Mouse (Mus musculus) heart, embryonic 16.5 days (tissue): ENCODE data around the gene Hpn. TPM values are rescaled to one million over a fixed set of nuclear protein-coding genes. Genes with fewer than 3 reads are reported as not detected.

Experiments used
- ATAC-seq: fragments of 200-750 bp; cut with Nextera tagmentation; replicated peaks from 2 replicates; pipeline ENCODE4 v1.8.0; 2017; ENCODE audit warnings: moderate number of reproducible peaks; ENCODE audit not compliant: insufficient read depth, low FRiP score; ENCODE audit errors: extremely low read depth
- H3K27ac ChIP-seq: fragments of 300-500 bp; sonication (generic); 2 replicates; pipeline ENCODE4 v1.5.1; 2014; ENCODE audit warnings: mild to moderate bottlenecking, low read length, control low read depth, moderate library complexity
- H3K27me3 ChIP-seq: fragments of 300-500 bp; sonication (generic); 2 replicates; pipeline ENCODE4 v1.6.1; 2014; ENCODE audit warnings: low read length, mixed read lengths; ENCODE audit not compliant: control insufficient read depth, insufficient read depth
- H3K36me3 ChIP-seq: fragments of 300-500 bp; sonication (generic); 2 replicates; pipeline ENCODE4 v1.6.1; 2014; ENCODE audit not compliant: control insufficient read depth, insufficient read depth
- H3K4me1 ChIP-seq: fragments of 300-500 bp; sonication (generic); 2 replicates; pipeline ENCODE4 v1.6.1; 2014; ENCODE audit warnings: low read length, mixed read lengths; ENCODE audit not compliant: control insufficient read depth, insufficient read depth
- H3K4me2 ChIP-seq: fragments of 300-500 bp; sonication (generic); 2 replicates; pipeline ENCODE4 v1.6.1; 2014; ENCODE audit warnings: low read depth, mild to moderate bottlenecking, control low read depth, low read length
- H3K4me3 ChIP-seq: fragments of 300-500 bp; sonication (generic); 2 replicates; pipeline ENCODE4 v1.5.1; 2014; ENCODE audit warnings: mild to moderate bottlenecking, control low read depth, low read length
- H3K9ac ChIP-seq: fragments of 300-500 bp; sonication (generic); 2 replicates; pipeline ENCODE4 v1.6.1; 2014; ENCODE audit warnings: low read length, control low read depth
- H3K9me3 ChIP-seq: fragments of 300-500 bp; sonication (generic); replicated peaks from 2 replicates; pipeline ENCODE4 v1.6.1; 2016; ENCODE audit warnings: low read length; ENCODE audit not compliant: control insufficient read depth
- WGBS: fragments of 180-500 bp; shearing (Covaris S2); extraction: QIAGEN DNeasy Blood & Tissue Kit; methylation state at CpG from one replicate; pipeline ENCODE4 v1.1.7; 2014; 5-methylcytosine and 5-hydroxymethylcytosine counted together
- polyA plus RNA-seq: library from polyadenylated mRNA; unstranded; fragments of >200 nt; fragmentation: Nextera tagmentation; extraction: Ambion mirVana; gene quantifications from 2 replicates; pipeline ENCODE4 v1.2.1, GENCODE M21; 2015

Gene Hpn
- polyA plus RNA-seq, 1 experiment from 2014 or later: 2.6 TPM

DNA sequence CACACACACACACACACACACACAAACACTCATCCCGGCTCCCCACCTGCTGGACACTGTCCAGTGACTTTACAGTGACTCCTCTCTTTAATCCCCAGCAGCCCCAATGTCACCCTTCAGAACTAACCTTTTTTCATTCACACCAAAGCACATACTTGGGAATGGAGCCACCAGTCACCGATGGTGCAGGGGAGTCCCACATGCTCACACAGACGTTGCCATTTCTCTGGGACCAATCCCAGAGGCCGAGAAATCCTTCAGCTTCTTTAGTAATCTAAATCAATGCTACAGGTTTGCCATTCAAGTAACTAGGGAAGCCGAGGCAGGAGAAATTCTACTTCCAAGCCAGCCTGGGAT lies 40.4 kb downstream of the Hpn start:
- Histone ChIP-seq H3K27ac (no peak overlapping the region), H3K4me1 (no peaks in the 10 kb centered on the region), H3K4me3 (no peak overlapping the region), H3K9me3 (no peaks in the 10 kb centered on the region), H3K9ac (no peak overlapping the region), H3K4me2 (no peak overlapping the region), H3K36me3 (no peaks in the 10 kb centered on the region), H3K27me3 (no peaks in the 10 kb centered on the region)
- WGBS: 71% methylated on average over 5 of the region's 5 CpGs
- ATAC-seq: no peak

GRCm38 (mm10) chr7:31074061-31074712 lies 40.9 kb downstream of the Hpn start:
- whole genome bisulfite sequencing: 65% methylated on average over 7 of the region's 7 CpGs
- Histone ChIP-seq H3K27ac (no peak overlapping the region), H3K4me2 (no peak overlapping the region), H3K9ac (no peak overlapping the region), H3K27me3 (no peaks in the 10 kb centered on the region), H3K36me3 (no peaks in the 10 kb centered on the region), H3K9me3 (no peaks in the 10 kb centered on the region), H3K4me1 (no peaks in the 10 kb centered on the region), H3K4me3 (no peak overlapping the region)
- no peak for ATAC-seq

- H3K4me3 ChIP-seq: no peak overlapping the region
- no peak overlapping the region for H3K4me2 ChIP-seq
- H3K9me3 ChIP-seq: no peaks in the 10 kb centered on the region
- no peaks in the 10 kb centered on the region for H3K4me1 ChIP-seq
- no peak overlapping the region for H3K27ac ChIP-seq
- H3K36me3 ChIP-seq: no peaks in the 10 kb centered on the region
- ATAC-seq: no peak
- no peaks in the 10 kb centered on the region for H3K27me3 ChIP-seq
- H3K9ac ChIP-seq: no peak overlapping the region
Observed at GRCm38 (mm10) chr7:31073546-31073945, 41.5 kb downstream of the Hpn start.

- Histone ChIP-seq H3K27me3 (no peaks in the 10 kb centered on the region), H3K4me2 (no peak overlapping the region), H3K9me3 (no peaks in the 10 kb centered on the region), H3K27ac (no peak overlapping the region), H3K4me1 (no peaks in the 10 kb centered on the region), H3K9ac (no peak overlapping the region), H3K4me3 (no peak overlapping the region), H3K36me3 (no peaks in the 10 kb centered on the region)
- 61% methylated on average over 9 of the region's 9 CpGs for WGBS
- no peak for ATAC-seq
Observed at GRCm38 (mm10) chr7:31072326-31072725, 42.8 kb downstream of the Hpn start.

DNA sequence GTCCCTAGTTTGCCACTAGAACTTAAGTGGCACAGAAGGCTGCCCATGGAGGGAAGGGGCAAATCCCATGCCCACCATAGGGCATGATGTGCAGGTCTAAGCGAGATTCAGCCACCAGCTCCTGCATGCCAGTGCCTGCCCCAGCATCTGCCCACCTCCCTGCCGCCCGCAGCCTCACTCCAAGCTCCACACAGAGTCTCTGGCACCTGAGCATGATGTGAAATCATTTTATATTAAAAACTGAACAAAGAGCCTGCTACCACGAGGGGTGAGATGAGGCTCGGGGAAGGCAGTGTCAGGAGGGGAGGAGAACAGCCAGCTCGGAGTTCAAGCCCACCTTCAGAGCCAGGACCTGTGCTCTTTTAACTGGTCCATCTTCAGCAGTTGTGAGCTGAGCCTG lies 44.8 kb downstream of the Hpn start:
- H3K4me3 ChIP-seq: no peak overlapping the region
- H3K27me3 ChIP-seq: no peaks in the 10 kb centered on the region
- WGBS: 77% methylated on average over 6 of the region's 6 CpGs
- H3K36me3 ChIP-seq: no peaks in the 10 kb centered on the region
- H3K9ac ChIP-seq: no peak overlapping the region
- no peak overlapping the region for H3K27ac ChIP-seq
- no peak overlapping the region for H3K4me2 ChIP-seq
- no peaks in the 10 kb centered on the region for H3K4me1 ChIP-seq
- ATAC-seq: no peak
- no peaks in the 10 kb centered on the region for H3K9me3 ChIP-seq

GRCm38 (mm10) chr7:31069491-31069890 lies 45.6 kb downstream of the Hpn start:
- ATAC-seq: no peak
- no peak overlapping the region for H3K27ac ChIP-seq

GRCm38 (mm10) chr7:31067836-31068235 lies 47.3 kb downstream of the Hpn start:
- WGBS: 33% methylated on average over 5 of the region's 5 CpGs
- no peaks in the 10 kb centered on the region for H3K27me3 ChIP-seq
- H3K27ac ChIP-seq: no peak overlapping the region
- no peak overlapping the region for H3K4me3 ChIP-seq
- ATAC-seq: no peak
- no peaks in the 10 kb centered on the region for H3K4me1 ChIP-seq
- H3K4me2 ChIP-seq: no peak overlapping the region
- H3K9me3 ChIP-seq: no peaks in the 10 kb centered on the region
- H3K9ac ChIP-seq: no peak overlapping the region
- H3K36me3 ChIP-seq: no peaks in the 10 kb centered on the region

More at GRCm38 (mm10) chr7:31069491-31069890, 45.6 kb downstream of the Hpn start:
- no peaks in the 10 kb centered on the region for H3K4me1 ChIP-seq
- H3K9me3 ChIP-seq: no peaks in the 10 kb centered on the region
- WGBS: 84% methylated on average over 14 of the region's 14 CpGs
- no peaks in the 10 kb centered on the region for H3K27me3 ChIP-seq
- no peak overlapping the region for H3K9ac ChIP-seq
- no peak overlapping the region for H3K4me3 ChIP-seq
- no peaks in the 10 kb centered on the region for H3K36me3 ChIP-seq
- no peak overlapping the region for H3K4me2 ChIP-seq

- peaks cover 3% of the 10 kb centered on the region; the same call in 1 of the 2 replicates for H3K4me1 ChIP-seq
- no peak for ATAC-seq
Observed at GRCm38 (mm10) chr7:31063074-31063560, 52.0 kb downstream of the Hpn start.

DNA sequence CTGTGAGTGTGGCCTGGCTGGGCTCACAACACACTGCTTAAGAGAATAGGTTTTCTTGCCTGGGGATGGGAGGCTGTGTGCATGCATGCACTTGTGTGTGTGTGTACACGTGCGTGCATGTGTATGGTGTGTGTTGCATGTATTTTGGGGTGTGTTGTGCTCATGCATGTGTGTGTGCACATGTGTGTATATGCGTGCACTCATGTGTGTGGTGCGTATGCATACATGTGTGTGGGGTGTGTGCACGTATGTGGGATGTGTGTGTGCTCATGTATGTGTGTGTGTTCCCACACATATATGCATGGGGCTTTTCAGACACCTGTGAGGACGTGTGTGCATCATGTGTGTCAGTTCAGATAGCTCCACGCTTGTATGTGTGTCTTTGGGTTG lies 54.5 kb downstream of the Hpn start:
- H3K27me3 ChIP-seq: no peaks in the 10 kb centered on the region
- H3K4me1 ChIP-seq: peaks cover 6% of the 10 kb centered on the region; the same call in 1 of the 2 replicates
- H3K36me3 ChIP-seq: no peaks in the 10 kb centered on the region
- H3K4me3 ChIP-seq: no peak overlapping the region
- no peaks in the 10 kb centered on the region for H3K9me3 ChIP-seq
- no peak overlapping the region for H3K27ac ChIP-seq
- WGBS: 87% methylated on average over 7 of the region's 7 CpGs
- no peak overlapping the region for H3K9ac ChIP-seq
- no peak overlapping the region for H3K4me2 ChIP-seq
- ATAC-seq: no peak

More at GRCm38 (mm10) chr7:31063074-31063560, 52.0 kb downstream of the Hpn start:
- Histone ChIP-seq H3K9ac (no peak overlapping the region), H3K27me3 (no peaks in the 10 kb centered on the region), H3K9me3 (no peaks in the 10 kb centered on the region), H3K27ac (no peak overlapping the region), H3K36me3 (no peaks in the 10 kb centered on the region), H3K4me2 (no peak overlapping the region), H3K4me3 (no peak overlapping the region)
- WGBS: 78% methylated on average over 12 of the region's 12 CpGs
